Mouse (Mus musculus): ENCODE measurements at regions not wholly inside any gene's neighbourhood (a gene's known extent, or its start where the extent isn't known, plus 50 kb on each side); places are given as distances from the start of the nearest gene placed in this dataset.

GRCm38 (mm10) chrX:21389992-21390391 is 94.4 kb upstream of the Agtr2 start:
- Histone ChIP-seq H3K9me3 (replicated peaks; ENCODE audit: control insufficient read depth, low read length, poor library complexity, severe bottlenecking) (no peaks in the 10 kb centered on the region), H3K9ac (ENCODE audit: low read depth, low read length) (no peak overlapping the region), H3K4me3 (ENCODE audit: low read depth, low read length) (no peak overlapping the region), H3K36me3 (ENCODE audit: control insufficient read depth, insufficient read depth, low read length) (no peaks in the 10 kb centered on the region), H3K4me1 (ENCODE audit: control insufficient read depth, insufficient read depth, low read length) (no peaks in the 10 kb centered on the region), H3K27me3 (ENCODE audit: control insufficient read depth, insufficient read depth, low read depth, low read length) (no peaks in the 10 kb centered on the region), H3K27ac (ENCODE audit: low read length) (no peak overlapping the region), H3K4me2 (ENCODE audit: low read length) (no peak overlapping the region)
- no peak for ATAC-seq
- 77% methylated on average over 1 of the region's 1 CpGs for WGBS

DNA sequence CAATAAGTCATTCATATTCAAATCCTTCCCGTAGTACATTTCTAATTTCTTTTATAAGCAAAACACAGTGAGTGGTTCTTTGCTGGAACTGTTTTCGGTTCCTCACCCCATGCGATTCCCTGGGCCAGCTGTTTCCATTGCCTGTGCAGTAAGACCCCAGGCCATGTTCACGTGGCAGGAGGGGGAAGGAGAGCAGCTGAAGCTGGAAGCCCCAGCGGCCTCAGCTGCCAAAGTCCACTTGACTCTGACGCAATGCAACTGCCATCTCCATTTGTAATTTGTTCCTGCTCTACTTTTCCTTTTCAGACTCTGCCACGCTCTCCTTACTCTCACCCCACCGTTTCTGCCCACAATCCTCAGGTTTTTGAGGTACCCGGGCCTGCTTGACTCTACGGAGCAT is 91.1 kb upstream of the Agtr2 start:
- Histone ChIP-seq H3K4me1 (ENCODE audit: control insufficient read depth, insufficient read depth, low read length) (no peaks in the 10 kb centered on the region), H3K27ac (ENCODE audit: low read length) (no peak overlapping the region), H3K9me3 (replicated peaks; ENCODE audit: control insufficient read depth, low read length, poor library complexity, severe bottlenecking) (no peaks in the 10 kb centered on the region), H3K4me3 (ENCODE audit: low read depth, low read length) (no peak overlapping the region), H3K4me2 (ENCODE audit: low read length) (no peak overlapping the region), H3K9ac (ENCODE audit: low read depth, low read length) (no peak overlapping the region), H3K27me3 (ENCODE audit: control insufficient read depth, insufficient read depth, low read depth, low read length) (no peaks in the 10 kb centered on the region), H3K36me3 (ENCODE audit: control insufficient read depth, insufficient read depth, low read length) (no peaks in the 10 kb centered on the region)
- no peak for ATAC-seq
- 74% methylated on average over 10 of the region's 10 CpGs for WGBS

DNA sequence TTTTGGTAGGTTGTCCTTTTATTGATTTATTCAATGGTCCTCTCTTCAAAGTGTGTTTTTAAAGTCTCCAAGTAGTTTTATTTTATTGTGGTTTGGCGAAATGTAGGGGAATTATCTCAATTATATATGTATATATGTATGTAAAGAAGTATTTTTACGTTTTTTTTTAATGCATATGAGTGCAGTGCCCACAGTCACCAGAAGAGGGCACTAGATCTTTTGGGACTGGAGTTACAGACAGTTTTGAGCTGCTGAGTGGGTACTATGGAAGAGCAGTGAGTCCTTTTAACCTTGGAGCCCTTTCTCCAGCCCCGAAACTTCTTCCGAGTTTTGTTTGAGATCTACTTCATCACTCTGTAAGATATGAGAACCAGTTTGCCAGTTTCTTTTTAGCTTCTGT is 59.5 kb upstream of the Agtr2 start:
- ATAC-seq, result no peak

DNA sequence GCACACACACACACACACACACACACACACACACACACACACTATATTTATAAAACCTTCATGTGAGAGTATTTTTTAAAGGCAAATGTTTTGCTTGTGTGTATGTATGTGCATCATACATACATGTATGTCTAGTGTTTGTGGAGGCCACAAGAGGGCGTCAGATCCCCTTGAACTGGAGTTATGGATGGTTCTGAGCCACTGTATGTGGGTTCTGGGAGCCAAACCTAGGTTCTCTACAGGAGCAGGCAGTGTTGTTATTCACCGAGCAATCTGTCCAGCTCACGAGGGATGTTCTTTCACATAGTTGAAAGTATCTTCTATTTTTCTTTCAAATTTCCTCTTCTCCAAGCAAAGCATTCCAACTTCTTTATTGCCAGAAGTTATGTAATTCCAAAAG is 56.3 kb upstream of the Agtr2 start:
- Histone ChIP-seq H3K9me3 (replicated peaks; ENCODE audit: control insufficient read depth, low read length, poor library complexity, severe bottlenecking) (no peaks in the 10 kb centered on the region), H3K27me3 (ENCODE audit: control insufficient read depth, insufficient read depth, low read depth, low read length) (no peaks in the 10 kb centered on the region), H3K36me3 (ENCODE audit: control insufficient read depth, insufficient read depth, low read length) (no peaks in the 10 kb centered on the region), H3K4me1 (ENCODE audit: control insufficient read depth, insufficient read depth, low read length) (no peaks in the 10 kb centered on the region), H3K9ac (ENCODE audit: low read depth, low read length) (no peak overlapping the region), H3K4me2 (ENCODE audit: low read length) (no peak overlapping the region), H3K4me3 (ENCODE audit: low read depth, low read length) (no peak overlapping the region), H3K27ac (ENCODE audit: low read length) (no peak overlapping the region)
- WGBS, result 71% methylated on average over 3 of the region's 3 CpGs
- no peak for ATAC-seq

More for the DNA sequence above, 59.5 kb upstream of the Agtr2 start:
- H3K9me3 ChIP-seq (replicated peaks; ENCODE audit: control insufficient read depth, low read length, poor library complexity, severe bottlenecking), result no peaks in the 10 kb centered on the region
- H3K9ac ChIP-seq (ENCODE audit: low read depth, low read length), result no peak overlapping the region
- no peaks in the 10 kb centered on the region for H3K27me3 ChIP-seq (ENCODE audit: control insufficient read depth, insufficient read depth, low read depth, low read length)
- no peak overlapping the region for H3K4me3 ChIP-seq (ENCODE audit: low read depth, low read length)
- H3K36me3 ChIP-seq (ENCODE audit: control insufficient read depth, insufficient read depth, low read length), result no peaks in the 10 kb centered on the region
- H3K27ac ChIP-seq (ENCODE audit: low read length), result no peak overlapping the region
- no peaks in the 10 kb centered on the region for H3K4me1 ChIP-seq (ENCODE audit: control insufficient read depth, insufficient read depth, low read length)
- H3K4me2 ChIP-seq (ENCODE audit: low read length), result no peak overlapping the region
- 56% methylated on average over 4 of the region's 4 CpGs for WGBS

DNA sequence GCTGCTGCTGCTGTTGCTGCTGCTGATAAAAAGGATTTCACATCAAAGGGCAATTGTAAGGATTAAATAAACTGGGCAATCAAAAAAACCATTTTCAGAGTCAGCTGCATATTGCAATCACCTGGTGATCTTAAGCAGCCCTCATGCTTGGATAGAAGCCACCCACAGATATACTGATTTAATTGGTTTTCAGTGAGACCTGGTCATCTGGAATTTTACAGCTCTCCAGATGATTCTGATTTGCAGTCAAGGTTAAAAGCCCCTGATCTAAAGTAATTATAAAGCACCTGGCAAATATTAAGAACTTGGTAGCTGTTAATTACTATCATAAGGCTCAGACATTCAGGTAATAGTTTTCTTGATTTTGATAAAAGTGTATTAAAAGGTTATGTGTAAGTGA is 50.8 kb upstream of the Agtr2 start:
- no peak overlapping the region for H3K27ac ChIP-seq (ENCODE audit: low read length)
- no peak overlapping the region for H3K9ac ChIP-seq (ENCODE audit: low read depth, low read length)
- no peak for ATAC-seq
- no peak overlapping the region for H3K4me2 ChIP-seq (ENCODE audit: low read length)
- H3K9me3 ChIP-seq (replicated peaks; ENCODE audit: control insufficient read depth, low read length, poor library complexity, severe bottlenecking), result no peaks in the 10 kb centered on the region
- no peaks in the 10 kb centered on the region for H3K36me3 ChIP-seq (ENCODE audit: control insufficient read depth, insufficient read depth, low read length)
- H3K27me3 ChIP-seq (ENCODE audit: control insufficient read depth, insufficient read depth, low read depth, low read length), result no peaks in the 10 kb centered on the region
- no peaks in the 10 kb centered on the region for H3K4me1 ChIP-seq (ENCODE audit: control insufficient read depth, insufficient read depth, low read length)
- no peak overlapping the region for H3K4me3 ChIP-seq (ENCODE audit: low read depth, low read length)

Data from midbrain, embryonic 16.5 days (tissue).